Mouse (Mus musculus) frontal cortex, postnatal 14 days (tissue): Measurements from ENCODE around the gene Olfr1112.
"Not testable (repeated sequence)": the region's sequence is repeated elsewhere in the genome, so short reads cannot be mapped to it uniquely, and the experiment has no call there.

Source experiments
- DNase-seq, 2 experiments: peaks; one replicate each; pipeline ENCODE4 v3.0.0; 2022; ENCODE audit warnings: low spot score in 2 of 2

Gene Olfr1112

DNA sequence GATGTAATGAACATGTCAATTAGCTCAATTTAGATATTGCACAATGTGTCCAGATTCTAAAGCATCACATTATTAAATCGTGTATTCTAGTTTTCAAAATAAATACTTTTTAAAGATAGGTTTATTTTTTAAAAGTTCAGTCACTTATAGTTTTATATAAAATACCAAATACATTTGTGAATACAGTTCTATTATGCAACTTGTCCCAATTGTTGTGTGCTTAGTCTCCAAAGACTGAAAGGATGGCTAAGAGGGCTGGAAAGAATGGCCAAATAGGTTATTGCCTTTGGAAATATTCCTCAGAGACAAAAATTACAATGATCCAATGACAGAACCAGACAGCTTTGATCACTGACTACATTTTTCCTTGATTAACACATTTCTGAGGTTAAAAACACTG, at the start of gene Olfr1112:
Gene Olfr1112 (plus strand): TSS at position 301 of the 400 bp plus-strand sequence.
- DNase-seq = no peak

DNA sequence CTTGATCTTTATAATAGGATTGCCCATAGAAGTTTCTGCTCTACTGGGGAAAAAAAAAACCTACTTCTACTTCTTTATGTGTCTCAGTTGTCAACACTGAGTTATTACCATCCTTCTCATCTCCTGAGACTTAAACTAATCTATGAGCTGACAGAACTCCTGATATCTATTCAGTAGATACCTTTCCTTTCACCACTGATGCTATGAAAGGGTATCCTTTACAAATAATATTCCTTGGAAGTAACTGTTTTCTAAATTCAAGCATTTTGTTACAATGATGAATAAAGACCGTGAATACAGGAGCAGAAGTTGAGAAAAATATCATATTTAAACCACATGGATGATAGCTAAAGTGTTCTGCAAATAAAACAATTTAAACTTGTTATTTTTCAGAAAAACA, 47.4 kb upstream of the Olfr1112 start, which contains the start of gene Olfr1110:
Gene Olfr1110 (minus strand): TSS at position 101 of the 400 bp plus-strand sequence.
- no peak for DNase-seq

DNA sequence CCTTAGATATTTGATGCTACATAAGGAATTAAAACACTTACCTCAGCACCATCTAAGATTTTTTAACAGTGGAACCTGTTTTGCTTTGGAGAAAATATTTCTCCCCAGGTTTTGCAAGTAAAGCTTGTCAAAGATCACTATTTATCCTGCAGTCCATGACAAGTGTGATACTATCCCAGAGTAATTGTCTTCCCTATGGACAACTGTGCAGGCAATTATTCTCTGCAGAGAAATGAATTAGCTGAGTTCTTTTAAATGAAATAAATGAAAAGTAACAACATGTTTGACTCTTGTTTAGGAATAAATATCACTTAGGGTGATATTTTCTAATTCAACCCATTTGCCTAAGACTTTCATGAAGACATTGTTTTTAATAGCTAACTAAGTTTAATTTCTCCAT, 35.1 kb upstream of the Olfr1112 start, which contains the start of gene Olfr1111:
Gene Olfr1111 (minus strand): TSS at position 101 of the 400 bp plus-strand sequence.
- no peak for DNase-seq

DNA sequence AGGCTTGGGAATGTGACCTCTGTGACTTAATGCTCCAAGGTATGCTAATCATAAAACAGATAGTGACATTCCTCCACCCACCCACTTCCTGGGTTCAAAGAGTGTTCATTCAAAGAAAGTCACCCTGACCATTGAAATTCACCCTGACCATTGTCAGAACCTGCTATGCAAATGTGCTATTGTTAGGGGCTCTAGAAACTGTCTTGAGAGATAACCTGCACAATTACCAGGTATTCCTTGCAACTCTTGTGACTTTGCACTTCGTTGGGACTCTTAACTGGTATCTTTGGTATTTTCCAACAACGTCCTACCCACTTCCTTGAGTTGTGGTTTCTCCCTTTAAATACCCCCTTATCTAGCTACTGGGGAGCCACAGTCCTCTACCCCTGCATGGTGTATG, 19.9 kb upstream of the Olfr1112 start:
- DNase-seq = not testable (repeated sequence)

DNA sequence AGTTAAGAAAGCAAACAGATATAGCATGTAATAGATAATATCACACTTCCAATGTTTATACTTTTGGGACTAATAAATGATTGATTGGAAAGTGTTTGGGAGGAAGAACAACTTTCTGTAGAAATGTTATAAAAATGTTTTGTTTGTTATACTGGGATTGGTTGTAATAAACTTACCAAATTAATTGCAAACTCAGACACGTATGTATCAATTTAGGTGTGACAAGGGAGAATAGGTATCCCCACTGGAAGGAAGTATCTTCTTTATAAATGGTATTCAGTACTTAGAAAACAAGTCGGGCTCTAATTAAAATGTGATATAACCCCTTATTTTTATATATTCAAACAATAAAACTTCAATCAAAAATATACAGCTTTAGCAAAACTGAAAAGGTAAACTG, 21.1 kb downstream of the Olfr1112 start, which contains the start of gene Olfr1113:
Gene Olfr1113 (plus strand): TSS at position 301 of the 400 bp plus-strand sequence.
- DNase-seq = no peak
